Mouse (Mus musculus) heart, adult 2 months (tissue): ENCODE results near the gene Nrxn3. TPM values are rescaled to one million over a fixed set of nuclear protein-coding genes. Genes with fewer than 3 reads are reported as not detected.

Source experiments
- DNase-seq, 2 experiments: peaks; one replicate each; pipeline ENCODE4 v3.0.0; 2021
- H3K27ac ChIP-seq: fragments of 200-600 bp; 2 replicates; pipeline ENCODE4 v1.8.1; 2022
- H3K27me3 ChIP-seq: fragments of 200-500 bp; 2 replicates; pipeline ENCODE4 v1.6.1; 2012; ENCODE audit warnings: mild to moderate bottlenecking, low read length, inconsistent platforms, mixed read lengths; ENCODE audit not compliant: control insufficient read depth, insufficient read depth
- H3K36me3 ChIP-seq: fragments of 200-500 bp; 2 replicates; pipeline ENCODE4 v1.6.1; 2012; ENCODE audit warnings: low read length, inconsistent platforms; ENCODE audit not compliant: control insufficient read depth, insufficient read depth
- H3K4me1 ChIP-seq: fragments of 200-500 bp; 2 replicates; pipeline ENCODE4 v1.6.1; 2011; ENCODE audit warnings: low read length; ENCODE audit not compliant: control insufficient read depth, insufficient read depth
- H3K4me3 ChIP-seq: fragments of 200-600 bp; 2 replicates; pipeline ENCODE4 v1.8.1; 2022
- H3K79me2 ChIP-seq: fragments of 200-500 bp; replicated peaks from 2 replicates; pipeline ENCODE4 v1.6.1; 2012; ENCODE audit warnings: mild to moderate bottlenecking, inconsistent platforms, low read length, moderate library complexity, mixed read lengths; ENCODE audit not compliant: control insufficient read depth, insufficient read depth
- H3K9ac ChIP-seq: fragments of 200-500 bp; 2 replicates; pipeline ENCODE4 v1.6.1; 2012; ENCODE audit warnings: low read depth, mild to moderate bottlenecking, control low read depth, inconsistent platforms, low read length, mixed read lengths
- CTCF ChIP-seq: fragments of 200-600 bp; IDR thresholded peaks from 2 replicates; pipeline ENCODE4 v1.8.1; 2022; ENCODE audit warnings: antibody characterized with exemption, mild to moderate bottlenecking, moderate library complexity
- EP300 ChIP-seq: fragments of 200-500 bp; IDR thresholded peaks from 2 replicates; pipeline ENCODE4 v1.6.1; 2011; ENCODE audit warnings: low read depth, low read length, control low read depth; ENCODE audit not compliant: insufficient read depth
- POLR2A ChIP-seq: fragments of 200-500 bp; IDR thresholded peaks from 2 replicates; pipeline ENCODE4 v1.6.1; 2011; ENCODE audit warnings: mild to moderate bottlenecking, low read depth, low read length, control low read depth; ENCODE audit not compliant: insufficient read depth
- WGBS: fragments of 180-500 bp; shearing (Covaris S2); methylation state at CpG from one replicate; pipeline ENCODE4 v1.1.7; 2018; 5-methylcytosine and 5-hydroxymethylcytosine counted together
- intact Hi-C: fragments of 180-260 bp; cut with DNase I; formaldehyde crosslinking; loops from one replicate; pipeline ENCODE4 v1.15.1; 2025
- polyA plus RNA-seq: library from polyadenylated mRNA; depleted of rRNA; stranded (reverse); fragments of >200 nt; gene quantifications from 2 replicates; pipeline ENCODE4 v1.2.3, GENCODE M21; 2012
- total RNA-seq, 2 experiments: library from RNA; stranded (reverse); gene quantifications; 2 replicates each; pipeline ENCODE4 v1.2.3; 2021

Gene Nrxn3
- total and polyA plus RNA-seq, 3 experiments: 0.18 to 0.31 TPM; not detected in 1

- TF ChIP-seq CTCF (no peak), POLR2A (no peak), EP300 (no peak)
- no peaks in the 10 kb centered on the region for H3K79me2 ChIP-seq
- H3K4me3 ChIP-seq: no peak overlapping the region
- no peaks in the 10 kb centered on the region for H3K36me3 ChIP-seq
- WGBS: 15% methylated on average over 13 of the region's 13 CpGs
- H3K27ac ChIP-seq: no peak overlapping the region
- H3K4me1 ChIP-seq: no peaks in the 10 kb centered on the region
- intact Hi-C loops: no loop called here
- DNase-seq: no peak
- H3K27me3 ChIP-seq: peaks cover 1% of the 10 kb centered on the region; the same call in 1 of the 2 replicates
- H3K9ac ChIP-seq: no peak overlapping the region
These were observed 1090.6 kb downstream of the Nrxn3 start for GRCm38 (mm10) chr12:89813294-89813693.

- no peak for DNase-seq
- no peak overlapping the region for H3K27ac ChIP-seq
- no peak overlapping the region for H3K9ac ChIP-seq
- WGBS: 71% methylated on average over 5 of the region's 5 CpGs
- no peaks in the 10 kb centered on the region for H3K79me2 ChIP-seq
- no peaks in the 10 kb centered on the region for H3K36me3 ChIP-seq
- no peaks in the 10 kb centered on the region for H3K4me1 ChIP-seq
- no peak for TF ChIP-seq POLR2A
- no peak for TF ChIP-seq EP300
- no peak for TF ChIP-seq CTCF
- H3K4me3 ChIP-seq: no peak overlapping the region
- H3K27me3 ChIP-seq: peaks cover 1% of the 10 kb centered on the region; the same call in 1 of the 2 replicates
- intact Hi-C loops: no loop called here
These were observed 1091.0 kb downstream of the Nrxn3 start for GRCm38 (mm10) chr12:89813718-89814117.

GRCm38 (mm10) chr12:89814536-89814935 lies 1091.9 kb downstream of the Nrxn3 start:
- Histone ChIP-seq H3K4me3 (no peak overlapping the region), H3K9ac (no peak overlapping the region), H3K79me2 (no peaks in the 10 kb centered on the region), H3K36me3 (no peaks in the 10 kb centered on the region), H3K27ac (no peak overlapping the region), H3K4me1 (no peaks in the 10 kb centered on the region), H3K27me3 (peaks cover 1% of the 10 kb centered on the region; the same call in 1 of the 2 replicates)
- WGBS: 45% methylated on average over 4 of the region's 4 CpGs
- no peak for DNase-seq
- intact Hi-C loops: no loop called here
- TF ChIP-seq EP300 (no peak), POLR2A (no peak)

- 67% methylated on average over 9 of the region's 9 CpGs for WGBS
These were observed 1094.5 kb downstream of the Nrxn3 start for GRCm38 (mm10) chr12:89817072-89817773.

GRCm38 (mm10) chr12:89818200-89818599 lies 1095.5 kb downstream of the Nrxn3 start:
- WGBS: 74% methylated on average over 2 of the region's 2 CpGs
- H3K9ac ChIP-seq: no peak overlapping the region
- peaks cover 1% of the 10 kb centered on the region; the same call in 1 of the 2 replicates for H3K27me3 ChIP-seq
- TF ChIP-seq POLR2A (no peak), EP300 (no peak), CTCF (no peak)
- H3K79me2 ChIP-seq: no peaks in the 10 kb centered on the region
- no peaks in the 10 kb centered on the region for H3K4me1 ChIP-seq
- no peaks in the 10 kb centered on the region for H3K36me3 ChIP-seq
- no peak for DNase-seq
- intact Hi-C loops: no loop called here
- no peak overlapping the region for H3K27ac ChIP-seq
- H3K4me3 ChIP-seq: no peak overlapping the region

More at GRCm38 (mm10) chr12:89817072-89817773, 1094.5 kb downstream of the Nrxn3 start:
- peaks cover 1% of the 10 kb centered on the region; the same call in 1 of the 2 replicates for H3K27me3 ChIP-seq
- H3K79me2 ChIP-seq: no peaks in the 10 kb centered on the region
- H3K27ac ChIP-seq: no peak overlapping the region
- no peak for TF ChIP-seq CTCF
- TF ChIP-seq EP300: no peak
- TF ChIP-seq POLR2A: no peak
- no peak overlapping the region for H3K9ac ChIP-seq
- H3K36me3 ChIP-seq: no peaks in the 10 kb centered on the region
- no peak for DNase-seq
- no peak overlapping the region for H3K4me3 ChIP-seq
- intact Hi-C loops: no loop called here
- no peaks in the 10 kb centered on the region for H3K4me1 ChIP-seq

- Histone ChIP-seq H3K9ac (no peak overlapping the region), H3K27me3 (peaks cover 1% of the 10 kb centered on the region; the same call in 1 of the 2 replicates), H3K27ac (no peak overlapping the region), H3K4me3 (no peak overlapping the region), H3K4me1 (no peaks in the 10 kb centered on the region), H3K79me2 (no peaks in the 10 kb centered on the region), H3K36me3 (no peaks in the 10 kb centered on the region)
- intact Hi-C loops: no loop called here
- WGBS: 52% methylated on average over 4 of the region's 4 CpGs
- no peak for DNase-seq
- TF ChIP-seq EP300 (no peak), CTCF (no peak), POLR2A (no peak)
These were observed 1099.5 kb downstream of the Nrxn3 start for GRCm38 (mm10) chr12:89822141-89822540.
